Mouse (Mus musculus) lung, postnatal 0 days (tissue): Measurements from ENCODE around the gene Ddo.

ENCODE experiments used
- CTCF ChIP-seq: IDR thresholded peaks from 2 replicates; pipeline ENCODE4 v1.5.1; 2016; ENCODE audit warnings: antibody characterized with exemption, mild to moderate bottlenecking
- EP300 ChIP-seq: IDR thresholded peaks from 2 replicates; pipeline ENCODE4 v1.6.1; 2016; ENCODE audit warnings: antibody characterized with exemption, mild to moderate bottlenecking, control low read depth

DNA sequence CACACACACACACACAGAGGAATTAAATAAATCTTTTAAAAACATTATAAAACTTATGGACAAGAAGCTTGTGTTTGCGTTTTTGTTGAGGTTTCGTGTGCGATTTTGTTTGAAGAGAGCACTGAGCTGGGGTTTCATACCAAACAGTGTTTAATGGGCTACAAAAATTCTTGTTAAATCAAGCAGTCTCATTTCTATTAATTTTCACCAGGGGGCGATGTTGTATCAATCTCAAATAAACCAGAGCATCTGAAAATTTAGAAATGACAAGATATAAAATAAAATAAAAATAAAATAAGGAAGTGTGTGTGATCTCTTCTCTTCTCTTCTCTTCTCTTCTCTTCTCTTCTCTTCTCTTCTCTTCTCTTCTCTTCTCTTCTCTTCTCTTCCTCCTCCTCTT lies 19.8 kb downstream of the Ddo start:
- peak; percentile 55 for TF ChIP-seq CTCF
- TF ChIP-seq EP300 = no peak
